Mouse (Mus musculus) B cell, adult 2 months (primary cell): ENCODE measurements around the gene Plekhf1.

Source experiments
- DNase-seq, 2 experiments: peaks; one replicate each; pipeline ENCODE4 v3.0.0; 2022

Plekhf1 gene

DNA sequence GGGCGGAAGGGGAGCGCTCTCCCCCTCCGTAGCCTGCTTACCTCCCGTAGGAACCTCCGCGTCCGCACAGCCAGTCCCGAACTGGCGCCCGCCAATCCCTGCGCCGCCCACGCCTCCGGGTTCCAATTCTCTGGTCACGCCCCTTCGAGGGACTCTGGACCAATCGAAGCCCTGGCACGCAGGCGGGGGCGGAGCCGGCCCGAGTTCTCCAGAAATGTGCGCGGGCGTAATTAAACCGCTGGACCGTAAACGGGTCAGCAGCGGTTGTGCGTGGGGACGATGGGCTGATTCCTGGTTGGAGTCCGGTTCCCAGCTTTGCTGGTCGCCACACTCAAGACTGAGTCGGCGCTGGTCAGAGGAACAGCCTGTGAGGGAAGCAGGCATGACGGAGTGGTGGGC, at the start of gene Plekhf1:
Gene Plekhf1, minus strand, starts transcription at position 117 of the 399 bp plus-strand sequence.
- DNase-seq = peak; percentile 71

- no peak for DNase-seq
Measured at GRCm38 (mm10) chr7:38272551-38272950, 44.7 kb upstream of the Plekhf1 start.

DNA sequence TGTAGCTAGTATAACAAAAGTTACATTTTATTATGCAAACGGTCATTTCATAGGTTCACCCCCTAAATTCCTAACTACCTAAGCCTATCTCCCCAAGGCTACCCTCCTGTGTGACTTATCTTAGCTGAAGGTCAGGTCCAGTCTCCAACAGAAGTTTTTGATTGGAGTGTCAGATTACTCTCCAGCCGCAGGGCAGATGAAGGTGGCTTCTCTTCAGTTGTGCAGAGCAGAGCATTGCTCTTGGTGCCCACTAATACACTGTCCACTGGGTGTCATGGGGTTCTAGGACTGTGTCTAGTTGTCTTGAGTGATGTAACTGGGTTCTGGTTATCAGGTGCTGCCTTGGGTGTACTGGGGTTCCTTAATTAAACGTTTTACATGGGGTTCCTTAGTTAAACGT, 44.0 kb upstream of the Plekhf1 start:
- no peak for DNase-seq

DNA sequence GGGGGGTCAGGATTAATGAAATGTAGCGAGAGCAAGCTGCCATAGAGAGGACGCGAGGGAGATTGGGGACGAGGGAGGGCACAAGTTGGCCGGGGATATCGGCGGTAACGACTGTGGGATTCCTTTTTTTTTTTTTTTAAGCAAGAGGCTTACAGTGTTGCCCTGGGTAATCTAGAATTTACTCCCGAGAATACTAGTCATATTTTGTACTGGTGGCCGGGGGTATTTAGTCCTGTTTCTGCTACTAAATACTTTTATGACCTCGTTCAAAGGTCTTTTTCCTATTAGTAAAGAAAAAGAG, 43.6 kb upstream of the Plekhf1 start:
- DNase-seq = no peak

DNA sequence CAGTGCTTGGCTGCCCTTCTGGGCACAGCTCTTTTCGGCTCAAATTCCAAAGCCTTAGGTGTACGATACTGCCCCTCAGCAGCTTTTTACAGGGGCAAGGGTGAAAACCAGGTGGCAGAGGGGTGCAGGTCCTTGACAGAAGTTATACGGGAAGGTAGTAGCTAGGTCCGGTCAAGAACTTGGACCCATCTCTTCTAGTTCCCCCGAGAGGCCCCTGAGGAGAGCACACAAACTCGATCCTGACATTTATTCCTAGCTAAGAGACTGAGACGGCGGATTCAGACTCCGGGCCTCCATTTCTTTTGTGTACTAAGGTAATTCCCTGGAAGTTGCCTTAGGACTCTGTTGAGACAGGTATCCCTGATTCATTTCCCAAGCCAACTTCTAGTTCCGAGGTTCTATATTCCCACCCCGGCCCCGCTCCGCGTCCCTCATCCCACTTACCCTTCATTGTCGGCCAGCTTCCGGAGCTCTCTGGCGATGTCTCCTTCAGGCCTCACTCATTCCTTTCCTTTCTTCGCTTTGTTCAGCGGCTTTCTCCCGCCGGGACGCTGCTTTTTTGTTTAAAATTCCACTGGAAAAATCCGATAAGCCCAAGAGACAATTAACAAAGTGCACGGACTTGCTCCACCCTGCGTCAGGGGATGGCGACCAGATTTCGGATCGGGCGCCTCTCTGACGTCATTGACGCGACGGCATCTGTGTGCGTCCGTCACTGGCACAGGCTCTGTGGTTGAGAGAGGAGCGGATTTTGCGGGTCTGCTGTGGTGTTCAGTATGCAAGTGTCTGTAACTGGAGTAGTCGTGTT, 43.1 kb upstream of the Plekhf1 start, which contains the start of gene Pop4:
Gene Pop4, minus strand, starts transcription at position 721 of the 808 bp plus-strand sequence.
- DNase-seq = peak; percentile 93

DNA sequence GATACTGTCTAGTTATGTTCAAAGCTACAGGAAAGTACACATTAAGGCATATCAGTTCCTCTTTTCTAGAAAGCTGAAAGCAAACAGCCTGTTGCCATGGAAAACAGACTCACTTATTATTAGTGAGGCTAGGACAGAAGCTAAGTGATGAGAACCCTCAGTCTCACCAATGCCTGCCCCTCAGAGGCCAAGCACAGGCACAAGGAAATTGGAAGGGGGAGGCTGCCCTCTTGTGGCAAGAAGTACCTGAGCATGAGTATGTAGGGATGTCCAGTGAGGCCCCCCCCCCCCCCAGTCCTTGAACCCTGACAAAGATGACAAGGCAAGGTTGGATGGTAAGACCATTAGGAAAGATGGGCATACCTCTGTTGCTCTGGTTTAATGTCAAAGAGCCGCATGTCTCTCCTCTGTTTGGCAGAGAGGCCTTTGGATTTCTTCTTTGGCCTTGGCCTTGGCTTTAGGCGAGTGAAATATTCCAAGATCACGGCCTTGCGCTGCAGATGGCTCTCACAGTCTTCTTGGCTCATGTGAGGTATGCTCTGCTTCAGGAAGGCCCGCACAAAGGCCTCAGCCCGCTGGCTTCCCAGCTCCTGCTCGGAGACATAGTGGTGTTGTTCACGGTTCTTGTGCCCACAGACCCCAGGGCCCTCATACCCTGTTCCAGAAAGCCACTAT, 39.3 kb upstream of the Plekhf1 start:
- DNase-seq = peak; percentile 51 to 59

DNA sequence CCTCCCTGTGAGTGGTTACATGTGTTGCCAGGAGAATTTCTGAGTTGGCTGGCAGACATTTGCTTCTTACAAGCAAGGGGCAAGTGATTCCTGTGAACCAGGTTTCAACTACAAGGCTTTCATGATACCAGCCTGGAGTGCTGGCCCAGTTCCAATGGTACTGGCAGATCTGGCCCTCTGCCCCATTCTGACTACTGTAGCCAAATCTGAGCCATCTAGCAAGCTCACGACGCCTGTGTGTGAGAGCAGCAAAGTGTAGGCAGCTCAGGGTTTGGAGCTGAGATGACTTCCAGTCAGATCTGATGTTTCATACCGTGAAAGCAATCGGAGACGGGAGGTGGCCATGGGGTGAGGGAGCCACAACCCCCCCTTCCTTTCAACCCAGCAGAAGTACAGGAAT, 34.6 kb upstream of the Plekhf1 start:
- DNase-seq = no peak

DNA sequence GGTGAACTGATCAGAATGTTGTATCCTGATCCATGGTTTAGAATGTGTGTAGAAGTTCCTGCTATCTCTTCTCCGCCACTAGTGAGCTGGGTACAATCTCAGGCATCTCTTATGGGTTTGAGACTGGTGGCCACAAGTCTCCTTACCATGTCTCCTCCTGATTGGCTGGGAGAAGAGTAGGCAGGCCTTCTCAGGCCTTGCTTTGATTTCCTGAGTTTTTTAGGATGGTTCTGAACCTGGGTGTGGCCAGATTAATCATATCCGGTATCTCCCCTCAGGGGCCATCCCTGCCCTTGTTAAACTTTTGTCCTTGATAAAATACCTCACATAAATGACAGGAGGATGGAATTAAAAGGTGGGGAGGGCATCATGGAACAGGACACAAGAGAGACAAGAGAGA, 31.8 kb upstream of the Plekhf1 start:
- no peak for DNase-seq

GRCm38 (mm10) chr7:38253441-38253840, 25.6 kb upstream of the Plekhf1 start:
- DNase-seq = no peak

DNA sequence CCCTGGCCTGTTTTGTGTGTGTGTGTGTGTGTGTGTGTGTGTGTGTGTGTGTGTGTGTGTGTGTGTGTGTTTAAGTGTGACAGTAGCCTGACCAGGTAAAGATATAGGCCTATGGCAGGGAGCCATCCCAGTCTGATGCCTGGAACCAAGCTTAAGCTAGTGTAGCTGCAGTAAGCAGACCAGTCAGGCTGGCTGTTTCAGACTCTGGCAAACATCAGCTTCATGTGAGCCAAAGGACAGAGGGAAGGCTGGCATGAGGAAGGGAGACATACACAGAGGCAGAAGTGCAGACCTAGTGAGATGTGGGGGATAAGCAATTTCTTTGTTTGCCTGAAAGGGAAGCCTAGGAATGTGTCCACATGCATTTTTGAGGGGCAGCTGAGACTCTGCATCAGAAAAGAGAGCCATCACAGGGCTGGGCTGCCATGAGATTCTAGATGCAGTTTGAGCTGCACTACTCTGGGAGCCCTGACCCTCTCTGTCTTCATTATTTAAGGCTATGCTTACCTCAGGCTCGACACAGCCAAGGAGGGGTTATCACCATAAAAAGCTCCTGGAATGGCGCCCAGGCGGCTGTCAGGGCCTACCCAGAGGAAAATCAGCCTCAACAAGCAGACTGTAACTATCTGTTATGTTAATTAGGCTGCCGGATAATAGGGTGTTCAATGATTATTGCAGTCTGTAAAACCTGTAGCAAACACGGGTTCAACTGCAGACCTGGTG, 23.8 kb upstream of the Plekhf1 start:
- no peak for DNase-seq

DNA sequence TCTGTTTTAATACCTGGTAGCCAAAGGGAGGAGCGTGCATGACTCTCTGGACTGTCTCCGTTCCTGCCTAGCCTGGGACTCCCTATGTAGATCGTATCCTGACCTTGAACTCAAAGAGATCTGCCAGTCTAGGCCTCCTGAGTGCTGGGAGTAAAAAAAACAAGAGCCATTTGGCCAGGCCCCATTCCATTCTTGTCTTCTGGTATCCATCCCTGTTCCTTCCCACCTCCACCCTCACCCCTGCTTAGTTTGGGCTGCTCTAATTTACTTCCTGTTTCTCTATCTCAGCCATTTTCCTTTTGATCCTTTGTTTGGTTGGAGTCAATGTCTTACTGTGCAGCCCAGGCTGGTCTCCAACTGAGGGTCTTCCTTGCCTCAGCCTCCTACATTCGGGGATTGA, 14.6 kb upstream of the Plekhf1 start:
- DNase-seq = no peak

DNA sequence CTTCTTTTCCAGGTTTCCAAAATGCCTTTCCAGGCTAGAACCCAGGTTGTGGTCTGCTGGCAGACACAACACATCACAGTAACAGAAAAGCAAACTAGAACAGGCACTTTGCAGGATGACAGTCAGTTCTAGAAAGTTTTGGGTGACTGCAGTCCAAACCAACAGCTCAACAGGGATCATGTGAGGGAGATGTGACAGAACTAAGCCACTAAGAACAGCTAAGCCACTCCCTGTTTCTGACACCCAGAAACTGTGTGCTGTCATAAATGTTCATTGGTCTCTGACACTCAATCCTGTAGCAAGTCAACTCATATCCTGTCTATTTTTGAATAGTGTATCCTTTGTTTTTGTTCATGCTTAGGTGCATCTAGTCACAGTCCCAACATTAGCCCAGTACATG, 9.3 kb upstream of the Plekhf1 start:
- DNase-seq = no peak

GRCm38 (mm10) chr7:38236400-38237105, 8.7 kb upstream of the Plekhf1 start:
- DNase-seq = no peak

DNA sequence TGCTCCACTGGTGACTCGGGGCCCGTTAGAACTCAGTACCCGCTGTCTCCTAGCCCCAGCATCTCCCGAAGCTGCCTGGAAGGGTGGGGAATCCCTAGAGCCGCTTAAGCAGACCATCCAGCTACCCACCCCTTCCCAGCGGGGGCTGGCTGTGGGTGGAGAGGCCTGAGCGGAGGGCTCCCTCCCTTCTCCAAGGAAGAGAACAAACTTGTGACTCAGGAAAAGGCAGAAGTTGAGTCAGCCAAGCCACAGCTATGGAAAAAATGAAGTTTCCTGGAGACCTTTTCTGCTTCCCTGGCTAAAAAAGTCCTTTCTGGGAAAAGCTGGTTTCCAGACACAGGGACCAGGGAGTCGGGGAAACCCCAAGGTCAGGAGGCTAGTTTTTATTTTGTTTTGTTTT, 2.5 kb upstream of the Plekhf1 start:
- no peak for DNase-seq

- no peak for DNase-seq
Measured at GRCm38 (mm10) chr7:38228329-38228728, 513 bp upstream of the Plekhf1 start.

- DNase-seq = peak; percentile 10 to 12
Measured at GRCm38 (mm10) chr7:38227181-38227899, 476 bp downstream of the Plekhf1 start.

GRCm38 (mm10) chr7:38226226-38226625, 1.6 kb downstream of the Plekhf1 start:
- no peak for DNase-seq

- no peak for DNase-seq
Measured at GRCm38 (mm10) chr7:38224577-38225369, 3.0 kb downstream of the Plekhf1 start.

- DNase-seq = no peak
Measured at GRCm38 (mm10) chr7:38220866-38221265, 7.0 kb downstream of the Plekhf1 start.

DNA sequence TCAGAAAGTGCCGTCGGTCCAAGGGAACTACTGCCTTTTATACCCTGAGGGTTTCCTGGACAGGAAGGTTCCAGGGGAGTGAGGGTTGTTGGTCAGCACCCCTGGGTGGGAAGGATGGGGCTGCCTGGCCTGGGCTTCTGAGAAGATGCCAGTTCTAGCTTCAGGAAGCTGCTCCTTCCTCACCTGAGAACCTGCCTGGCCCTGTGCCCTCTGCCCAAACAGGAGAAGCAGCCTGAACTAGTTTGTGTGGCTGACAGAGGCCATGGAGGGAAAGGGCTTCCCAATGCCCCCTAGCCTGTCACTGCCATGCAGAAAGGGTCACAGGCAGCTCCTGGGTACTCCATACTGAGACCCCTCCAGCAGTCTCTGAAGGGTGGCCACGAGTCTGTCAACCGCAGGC, 8.3 kb downstream of the Plekhf1 start:
- DNase-seq = no peak

DNA sequence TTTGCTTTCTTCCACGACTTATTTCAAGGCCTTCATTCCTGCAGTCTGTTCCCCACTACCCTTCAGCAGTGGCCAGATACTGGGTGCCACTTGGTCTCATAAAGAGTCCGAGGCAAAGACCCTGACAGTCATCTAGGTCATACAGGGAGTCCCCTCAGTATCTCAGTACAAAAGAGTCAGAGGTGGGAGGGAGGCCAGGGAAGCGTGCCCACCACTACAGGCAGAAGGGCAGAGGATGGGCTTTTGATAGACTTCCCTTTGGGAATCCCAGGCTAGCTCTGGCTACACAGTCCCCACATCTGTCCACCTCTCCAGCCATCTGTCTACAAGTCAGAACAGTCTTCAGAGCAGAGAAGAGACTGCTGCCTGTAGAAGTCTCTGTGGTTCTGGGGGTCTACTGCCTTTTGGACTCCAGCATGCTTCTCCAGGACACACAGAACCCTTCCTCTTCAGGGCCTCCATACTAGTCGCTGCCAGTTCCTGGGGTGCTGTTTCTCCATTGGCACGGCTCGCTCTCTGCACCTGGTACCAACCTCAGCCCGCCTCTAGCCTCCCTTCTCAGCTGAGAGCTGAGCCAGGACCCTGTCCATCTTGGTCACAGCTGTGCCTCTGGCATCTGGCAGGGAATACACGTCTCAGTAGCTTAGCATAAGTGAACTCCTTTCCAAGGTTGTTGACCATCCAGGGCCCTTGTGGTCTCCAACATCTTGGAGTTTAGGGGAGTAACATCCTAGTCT, 9.0 kb downstream of the Plekhf1 start:
- no peak for DNase-seq
